Mouse (Mus musculus): ENCODE measurements around the gene Tacc2.

DNA sequence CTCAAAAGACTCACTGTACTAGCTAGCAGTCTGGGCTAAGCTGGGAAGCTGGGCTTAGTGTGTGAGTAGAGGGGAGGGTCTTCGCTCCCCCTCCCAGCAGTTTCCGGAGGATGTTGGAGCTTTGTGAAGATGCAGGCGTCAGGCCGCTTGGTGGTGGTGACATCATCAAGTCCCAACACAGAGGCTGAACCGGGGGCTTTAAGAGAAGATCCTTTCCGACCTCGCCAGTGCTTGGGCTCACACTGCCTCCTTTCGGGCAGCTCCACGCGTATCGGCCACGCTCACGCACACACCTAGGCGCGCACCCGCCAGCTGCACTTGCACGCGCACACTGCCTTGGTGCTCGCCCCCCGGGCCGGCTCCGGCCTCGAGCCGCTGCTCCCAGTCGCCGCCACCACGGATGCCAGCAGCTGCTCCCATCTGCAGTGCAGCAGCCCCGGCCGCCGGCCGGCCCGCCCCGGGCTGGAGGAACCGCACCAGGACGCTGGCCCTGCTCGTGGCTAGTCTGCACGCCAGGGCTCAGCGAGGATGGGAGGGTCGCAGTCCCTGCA lies 115.2 kb downstream of the Tacc2 start:
- TF ChIP-seq POLR2A (IDR thresholded peaks at IDR 0.05; ENCODE audit: insufficient read depth, low read depth, low read length) (peak; percentile 54; the same call in 1 of the 2 replicates), CTCF (IDR thresholded peaks at IDR 0.05; ENCODE audit: insufficient read depth, low read depth, low read length) (no peak)
